Mouse (Mus musculus) limb, embryonic 15.5 days (tissue): Measurements from ENCODE around the gene Auh. TPM values are rescaled to one million over a fixed set of nuclear protein-coding genes. Genes with fewer than 3 reads are reported as not detected.
A peak's percentile ranks its signal among the peaks of the same experiment; 100 is the strongest.

ENCODE experiments used
- ATAC-seq: fragments of 200-750 bp; cut with Nextera tagmentation; 2 replicates; pipeline ENCODE4 v1.8.0; 2017; ENCODE audit warnings: low read depth, moderate TSS enrichment; ENCODE audit not compliant: insufficient number of reproducible peaks, low FRiP score, low TSS enrichment
- H3K27ac ChIP-seq: fragments of 300-500 bp; sonication (generic); 2 replicates; pipeline ENCODE4 v1.5.1; 2015; ENCODE audit warnings: moderate library complexity, mild to moderate bottlenecking, inconsistent platforms
- H3K27me3 ChIP-seq: fragments of 300-500 bp; sonication (generic); 2 replicates; pipeline ENCODE4 v1.6.1; 2015; ENCODE audit warnings: inconsistent platforms
- H3K36me3 ChIP-seq: fragments of 300-500 bp; sonication (generic); 2 replicates; pipeline ENCODE4 v1.6.1; 2015; ENCODE audit warnings: inconsistent platforms
- H3K4me1 ChIP-seq: fragments of 300-500 bp; sonication (generic); 2 replicates; pipeline ENCODE4 v1.6.1; 2015; ENCODE audit warnings: inconsistent platforms
- H3K4me2 ChIP-seq: fragments of 300-500 bp; sonication (generic); 2 replicates; pipeline ENCODE4 v1.6.1; 2015; ENCODE audit warnings: mild to moderate bottlenecking, inconsistent platforms
- H3K4me3 ChIP-seq: fragments of 300-500 bp; sonication (generic); 2 replicates; pipeline ENCODE4 v1.5.1; 2015; ENCODE audit warnings: mild to moderate bottlenecking, inconsistent platforms
- H3K9ac ChIP-seq: fragments of 300-500 bp; sonication (generic); 2 replicates; pipeline ENCODE4 v1.6.1; 2015; ENCODE audit warnings: inconsistent platforms
- H3K9me3 ChIP-seq: fragments of 300-500 bp; sonication (generic); 2 replicates; pipeline ENCODE4 v1.6.1; 2016; ENCODE audit warnings: inconsistent platforms
- WGBS: fragments of 180-500 bp; shearing (Covaris S2); methylation state at CpG from one replicate; pipeline ENCODE4 v1.1.7; 2015; 5-methylcytosine and 5-hydroxymethylcytosine counted together
- polyA plus RNA-seq: library from polyadenylated mRNA; unstranded; fragments of >200 nt; fragmentation: Nextera tagmentation; extraction: Ambion mirVana; gene quantifications from 2 replicates; pipeline ENCODE4 v1.2.1, GENCODE M21; 2015

Auh gene
- 39.6 and 41.1 TPM in 2 replicates for polyA plus RNA-seq

DNA sequence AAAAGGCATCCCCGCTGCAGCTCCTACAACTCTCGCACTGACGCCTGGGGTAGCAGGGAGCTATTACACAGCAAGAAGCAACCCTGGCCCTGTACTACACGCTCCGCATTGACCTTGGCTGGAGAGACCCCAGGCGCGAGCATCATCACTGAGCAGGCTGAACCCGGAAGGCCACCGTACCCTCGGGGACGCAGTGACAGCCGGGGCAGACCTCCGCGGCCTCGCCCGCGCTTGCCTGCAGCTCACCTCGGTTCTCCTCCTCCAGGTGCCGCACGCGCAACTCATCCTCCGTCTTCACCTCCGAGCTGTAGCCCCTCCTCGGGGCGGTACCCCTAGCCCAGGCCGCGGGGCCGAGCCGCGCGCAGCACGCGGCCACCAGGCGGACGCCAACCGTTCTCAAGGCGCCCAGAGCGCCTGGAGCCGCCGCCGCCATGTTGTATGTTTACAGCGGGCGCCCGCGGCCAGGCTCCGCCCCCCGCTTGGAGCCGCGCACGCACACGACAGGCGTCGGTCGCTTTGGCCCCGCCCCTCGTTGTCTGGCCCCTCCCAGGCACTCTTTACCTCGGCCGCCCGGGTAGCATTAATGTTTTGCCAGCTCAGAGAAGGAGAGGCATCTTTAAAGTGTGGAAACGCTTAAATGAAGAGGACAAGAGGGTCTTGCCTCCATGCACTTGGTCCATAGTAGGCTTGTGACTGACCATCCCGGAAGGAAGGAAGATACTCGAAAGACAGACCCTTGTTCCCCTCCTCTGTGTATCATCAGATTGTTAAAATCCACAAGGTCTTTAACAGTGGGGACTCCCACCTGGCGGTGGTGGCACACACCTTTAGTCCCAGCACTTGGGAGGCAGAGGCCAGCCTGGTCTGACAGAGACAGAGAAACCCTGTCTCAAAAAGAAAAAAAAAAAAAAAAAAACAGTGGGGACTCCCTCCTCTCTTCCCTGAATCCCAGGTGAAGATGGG, at the start of gene Auh:
TSS of gene Auh (minus strand) at position 473 of the 963 bp plus-strand sequence.
- no peaks in the 10 kb centered on the region for H3K9me3 ChIP-seq
- ATAC-seq = peak; percentile 90
- peak within 1 kb of the TSS; percentile 58 for H3K9ac ChIP-seq
- H3K27ac ChIP-seq = peak within 1 kb of the TSS; percentile 81
- no peaks in the 10 kb centered on the region for H3K36me3 ChIP-seq
- peak within 1 kb of the TSS; percentile 91 for H3K4me3 ChIP-seq
- H3K4me2 ChIP-seq = peak within 1 kb of the TSS; percentile 64
- under 1% methylated on average over 60 of the region's 63 CpGs for WGBS
- no peaks in the 10 kb centered on the region for H3K27me3 ChIP-seq
- H3K4me1 ChIP-seq = peaks cover 19% of the 10 kb centered on the region

- WGBS = under 1% methylated on average over 63 of the region's 64 CpGs
- Histone ChIP-seq H3K4me2 (peak overlapping the region; percentile 97), H3K4me1 (peaks cover 54% of the 10 kb centered on the region), H3K9ac (peak overlapping the region; percentile 71), H3K27me3 (peaks cover 15% of the 10 kb centered on the region), H3K4me3 (peak overlapping the region; percentile 66), H3K27ac (peak overlapping the region; percentile 82), H3K36me3 (no peaks in the 10 kb centered on the region), H3K9me3 (no peaks in the 10 kb centered on the region)
- peak; percentile 50; the same call in 1 of the 2 replicates for ATAC-seq
Measured at GRCm38 (mm10) chr13:52978321-52978981, 49.0 kb upstream of the Auh start.

GRCm38 (mm10) chr13:52977757-52978156, 48.3 kb upstream of the Auh start:
- Histone ChIP-seq H3K4me2 (peak overlapping the region; percentile 97), H3K9ac (no peak overlapping the region), H3K27ac (no peak overlapping the region), H3K4me1 (peaks cover 54% of the 10 kb centered on the region), H3K36me3 (no peaks in the 10 kb centered on the region), H3K9me3 (no peaks in the 10 kb centered on the region), H3K4me3 (peak overlapping the region; percentile 66), H3K27me3 (peaks cover 10% of the 10 kb centered on the region)
- ATAC-seq = no peak
- WGBS = 23% methylated on average over 4 of the region's 4 CpGs

DNA sequence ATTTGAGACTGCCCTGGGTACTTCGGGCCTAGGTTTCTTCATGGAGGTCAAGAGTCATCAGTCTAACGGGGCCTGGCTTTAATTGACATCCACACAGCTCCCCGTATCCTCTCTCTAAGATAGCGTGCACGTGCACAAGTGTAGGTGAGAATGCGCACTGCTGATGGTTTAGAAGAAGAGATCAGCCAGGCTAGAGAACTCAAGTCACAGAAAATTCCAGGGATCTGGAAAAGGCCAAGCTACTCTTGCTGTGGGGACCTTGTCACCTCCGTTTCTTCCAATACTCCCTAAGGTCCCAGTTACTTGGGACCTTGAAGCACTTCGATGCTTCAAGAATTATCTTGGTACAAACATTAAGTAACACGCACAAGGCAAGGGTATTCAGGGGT, 47.7 kb upstream of the Auh start:
- H3K9me3 ChIP-seq = no peaks in the 10 kb centered on the region
- no peak overlapping the region; the same call in 1 of the 2 replicates for H3K4me3 ChIP-seq
- no peak overlapping the region for H3K27ac ChIP-seq
- no peak overlapping the region for H3K4me2 ChIP-seq
- 67% methylated on average over 9 of the region's 9 CpGs for WGBS
- H3K4me1 ChIP-seq = peaks cover 50% of the 10 kb centered on the region
- H3K27me3 ChIP-seq = peaks cover 9% of the 10 kb centered on the region
- H3K36me3 ChIP-seq = no peaks in the 10 kb centered on the region
- H3K9ac ChIP-seq = no peak overlapping the region
- ATAC-seq = no peak

- Histone ChIP-seq H3K4me3 (no peak overlapping the region), H3K4me1 (peaks cover 44% of the 10 kb centered on the region)
Measured at GRCm38 (mm10) chr13:52976510-52977220, 47.2 kb upstream of the Auh start.

DNA sequence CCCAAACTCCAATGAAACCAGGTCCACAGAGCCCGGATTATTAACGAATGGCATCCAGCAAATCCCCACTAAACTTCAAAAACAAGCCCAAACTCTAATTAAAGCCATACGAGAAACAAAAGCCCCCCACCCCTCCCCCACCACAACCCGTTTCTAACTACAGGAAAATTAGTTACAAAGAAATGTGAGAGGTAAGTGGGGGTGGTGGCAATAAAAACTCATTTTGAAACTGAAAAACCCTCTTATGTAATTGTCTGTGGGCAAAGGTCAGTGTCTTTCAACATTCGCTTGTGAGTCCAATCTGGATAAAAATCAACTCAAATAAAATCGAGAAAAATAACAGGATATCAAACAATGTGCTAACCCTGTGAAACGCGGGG, 46.6 kb upstream of the Auh start:
- no peak overlapping the region for H3K9ac ChIP-seq
- WGBS = 21% methylated on average over 8 of the region's 8 CpGs
- no peaks in the 10 kb centered on the region; the same call in 1 of the 2 replicates for H3K27me3 ChIP-seq
- H3K27ac ChIP-seq = no peak overlapping the region
- H3K4me2 ChIP-seq = no peak overlapping the region
- H3K36me3 ChIP-seq = no peaks in the 10 kb centered on the region
- H3K4me3 ChIP-seq = no peak overlapping the region
- H3K9me3 ChIP-seq = no peaks in the 10 kb centered on the region
- peaks cover 40% of the 10 kb centered on the region for H3K4me1 ChIP-seq
- no peak for ATAC-seq

More at GRCm38 (mm10) chr13:52976510-52977220, 47.2 kb upstream of the Auh start:
- H3K9me3 ChIP-seq = no peaks in the 10 kb centered on the region
- peak overlapping the region; percentile 6; the same call in 1 of the 2 replicates for H3K4me2 ChIP-seq
- H3K27me3 ChIP-seq = peaks cover 4% of the 10 kb centered on the region; the same call in 1 of the 2 replicates
- no peak overlapping the region for H3K27ac ChIP-seq
- no peak for ATAC-seq
- 36% methylated on average over 16 of the region's 16 CpGs for WGBS
- no peak overlapping the region for H3K9ac ChIP-seq
- no peaks in the 10 kb centered on the region for H3K36me3 ChIP-seq

- no peaks in the 10 kb centered on the region; the same call in 1 of the 2 replicates for H3K27me3 ChIP-seq
- H3K36me3 ChIP-seq = no peaks in the 10 kb centered on the region
- no peaks in the 10 kb centered on the region for H3K9me3 ChIP-seq
- no peak overlapping the region for H3K4me3 ChIP-seq
- no peak overlapping the region for H3K27ac ChIP-seq
- ATAC-seq = no peak
- 55% methylated on average over 3 of the region's 3 CpGs for whole genome bisulfite sequencing
- H3K4me1 ChIP-seq = peaks cover 40% of the 10 kb centered on the region
- no peak overlapping the region for H3K9ac ChIP-seq
- no peak overlapping the region for H3K4me2 ChIP-seq
Measured at GRCm38 (mm10) chr13:52974676-52975075, 45.2 kb upstream of the Auh start.

GRCm38 (mm10) chr13:52973427-52973826, 43.9 kb upstream of the Auh start:
- no peak for ATAC-seq
- H3K4me1 ChIP-seq = peaks cover 31% of the 10 kb centered on the region

GRCm38 (mm10) chr13:52972626-52973025, 43.1 kb upstream of the Auh start:
- no peak overlapping the region for H3K4me3 ChIP-seq
- no peak for ATAC-seq
- 90% methylated on average over 3 of the region's 3 CpGs for whole genome bisulfite sequencing
- H3K9ac ChIP-seq = no peak overlapping the region
- no peaks in the 10 kb centered on the region; the same call in 1 of the 2 replicates for H3K27me3 ChIP-seq
- H3K4me2 ChIP-seq = no peak overlapping the region
- peaks cover 14% of the 10 kb centered on the region for H3K36me3 ChIP-seq
- no peaks in the 10 kb centered on the region for H3K9me3 ChIP-seq
- H3K27ac ChIP-seq = no peak overlapping the region
- H3K4me1 ChIP-seq = peaks cover 23% of the 10 kb centered on the region

More at GRCm38 (mm10) chr13:52973427-52973826, 43.9 kb upstream of the Auh start:
- Histone ChIP-seq H3K4me2 (no peak overlapping the region), H3K36me3 (peaks cover 6% of the 10 kb centered on the region), H3K9ac (no peak overlapping the region), H3K27ac (no peak overlapping the region), H3K4me3 (no peak overlapping the region), H3K27me3 (no peaks in the 10 kb centered on the region; the same call in 1 of the 2 replicates), H3K9me3 (no peaks in the 10 kb centered on the region)
- 89% methylated on average over 10 of the region's 10 CpGs for WGBS

- Histone ChIP-seq H3K27ac (no peak overlapping the region), H3K4me3 (no peak overlapping the region), H3K4me1 (peaks cover 6% of the 10 kb centered on the region), H3K4me2 (no peak overlapping the region), H3K9ac (no peak overlapping the region), H3K36me3 (peaks cover 30% of the 10 kb centered on the region), H3K9me3 (no peaks in the 10 kb centered on the region), H3K27me3 (no peaks in the 10 kb centered on the region)
- 73% methylated on average over 6 of the region's 6 CpGs for whole genome bisulfite sequencing
- ATAC-seq = no peak
Measured at GRCm38 (mm10) chr13:52970876-52971275, 41.4 kb upstream of the Auh start.

DNA sequence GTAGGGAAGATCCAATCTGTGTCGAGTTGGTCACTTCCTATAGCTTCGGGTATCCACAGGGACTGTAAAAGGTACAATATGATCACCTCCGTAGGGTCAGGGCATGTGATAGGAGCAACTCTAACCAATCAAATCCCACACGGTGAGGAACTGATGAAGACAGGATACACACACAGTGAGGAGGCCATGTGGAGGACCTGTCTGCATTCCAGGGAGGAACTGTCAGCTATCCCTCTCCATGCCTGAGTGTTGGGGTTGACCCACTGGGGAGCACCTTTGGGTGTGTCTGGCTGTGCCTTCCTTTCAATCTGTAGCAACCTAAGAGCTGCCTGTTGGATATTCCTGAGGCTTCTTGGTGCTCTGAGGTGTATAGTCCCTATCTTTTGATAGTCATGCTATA, 33.4 kb upstream of the Auh start:
- no peak overlapping the region for H3K27ac ChIP-seq
- no peaks in the 10 kb centered on the region for H3K9me3 ChIP-seq
- no peak overlapping the region for H3K4me2 ChIP-seq
- no peaks in the 10 kb centered on the region for H3K4me1 ChIP-seq
- H3K36me3 ChIP-seq = peaks cover 31% of the 10 kb centered on the region
- H3K4me3 ChIP-seq = no peak overlapping the region
- no peaks in the 10 kb centered on the region for H3K27me3 ChIP-seq
- ATAC-seq = no peak
- WGBS = 90% methylated on average over 4 of the region's 4 CpGs
- H3K9ac ChIP-seq = no peak overlapping the region
